Mouse (Mus musculus) thymus, postnatal 4 days (tissue): ENCODE results near the gene Gm38431.
"Not testable (repeated sequence)": the region's sequence is repeated elsewhere in the genome, so short reads cannot be mapped to it uniquely, and the experiment has no call there.

ENCODE experiments used
- DNase-seq: peaks from one replicate; pipeline ENCODE4 v3.0.0; 2021

The Gm38431 gene

GRCm38 (mm10) chr9:21104814-21105213 is 13.0 kb upstream of the Gm38431 start:
- DNase-seq, result no peak

GRCm38 (mm10) chr9:21102076-21102475 is 10.3 kb upstream of the Gm38431 start:
- no peak for DNase-seq

GRCm38 (mm10) chr9:21100447-21101161 is 8.8 kb upstream of the Gm38431 start:
- peak; percentile 44 for DNase-seq

DNA sequence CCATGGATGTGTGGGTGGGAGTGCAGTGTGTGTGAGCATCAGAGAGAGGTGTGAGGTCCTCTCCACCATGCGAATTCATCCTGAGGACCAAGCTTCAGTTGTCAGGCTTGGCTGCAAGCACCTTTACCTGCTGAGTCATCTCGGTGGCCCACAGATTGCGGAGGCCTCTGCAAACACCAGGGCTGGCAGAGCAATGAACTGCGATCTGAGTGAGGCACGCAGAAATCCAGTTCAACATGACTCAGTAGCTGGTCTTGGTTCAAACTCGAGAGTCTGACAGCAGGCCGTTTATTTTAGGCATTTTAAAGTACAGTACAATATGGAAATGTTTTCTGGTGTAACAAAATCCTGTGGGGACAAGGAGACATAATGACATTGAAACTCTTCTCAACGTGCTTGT is 6.0 kb upstream of the Gm38431 start:
- DNase-seq, result no peak

- no peak for DNase-seq
Observed at GRCm38 (mm10) chr9:21095958-21096357, 4.2 kb upstream of the Gm38431 start.

GRCm38 (mm10) chr9:21093423-21093822 is 1.6 kb upstream of the Gm38431 start:
- DNase-seq, result no peak

GRCm38 (mm10) chr9:21090972-21091706 is 658 bp downstream of the Gm38431 start:
- DNase-seq, result no peak

GRCm38 (mm10) chr9:21090537-21090936 is 1.3 kb downstream of the Gm38431 start:
- no peak for DNase-seq

DNA sequence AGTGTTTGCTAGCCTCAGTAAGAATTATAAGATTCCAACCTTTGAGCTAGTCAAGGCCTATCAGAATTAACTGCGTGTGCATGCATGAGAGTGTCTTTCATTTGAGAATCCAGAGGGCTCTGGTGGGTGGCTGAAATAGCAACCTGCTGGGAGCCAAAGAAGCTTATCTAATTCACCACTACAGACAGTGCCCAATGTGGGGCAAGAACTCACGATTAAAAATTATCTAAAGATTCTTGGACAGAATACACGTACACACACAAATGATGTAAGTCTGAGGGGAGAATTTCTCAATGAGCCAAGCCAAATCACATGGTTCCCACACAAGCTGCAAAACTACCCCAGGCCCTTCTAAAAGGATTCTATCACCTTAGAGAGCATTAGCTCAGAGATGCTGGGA is 8.5 kb downstream of the Gm38431 start:
- no peak for DNase-seq

DNA sequence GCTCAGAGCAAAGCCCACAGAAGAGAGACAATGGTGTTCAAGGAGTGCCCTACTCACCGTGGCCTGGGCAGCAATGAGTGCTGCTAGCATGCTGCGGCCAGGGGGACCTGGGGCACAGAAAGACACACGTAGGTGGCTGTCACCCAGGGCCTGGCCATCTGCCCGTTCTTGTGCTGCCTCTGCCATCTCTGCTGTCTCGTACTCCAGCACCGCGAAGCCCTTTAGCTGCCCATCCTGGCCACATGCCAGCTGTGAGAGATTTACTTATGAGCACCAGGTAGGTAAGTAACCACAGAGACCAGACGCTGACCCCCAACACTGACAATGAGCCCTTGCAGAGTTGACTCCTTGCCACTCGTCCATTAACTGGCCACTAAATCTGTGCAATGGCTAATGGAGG is 10.7 kb downstream of the Gm38431 start:
- no peak for DNase-seq

DNA sequence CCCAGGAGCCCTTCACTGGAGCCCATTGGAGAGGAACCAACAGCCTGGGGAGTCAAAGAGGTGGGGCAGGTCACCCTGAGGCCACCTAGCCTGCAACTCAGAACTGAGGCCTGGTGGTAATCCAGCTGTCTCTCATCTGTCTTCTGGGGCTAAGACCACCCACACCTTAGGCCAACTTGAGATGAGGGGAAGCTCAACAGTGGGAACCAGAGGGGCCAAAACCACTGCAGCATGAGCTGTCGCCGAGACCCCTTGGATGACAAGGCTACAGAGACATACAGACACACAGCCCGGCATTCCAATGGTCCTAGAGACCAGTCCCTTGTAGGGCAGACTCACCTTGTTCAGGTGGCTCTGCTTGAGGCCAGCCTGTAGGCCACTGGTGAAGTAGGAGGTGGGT is 16.2 kb downstream of the Gm38431 start:
- no peak for DNase-seq

GRCm38 (mm10) chr9:21074173-21074572 is 17.6 kb downstream of the Gm38431 start:
- DNase-seq, result no peak

GRCm38 (mm10) chr9:21073044-21073840 is 18.6 kb downstream of the Gm38431 start, which contains the start of the genes Gm49373 and Fdx1l:
Gene Gm49373 (minus strand): TSS chr9:21073096.
Gene Fdx1l (minus strand): TSS chr9:21073614.
- peak; percentile 86 for DNase-seq

GRCm38 (mm10) chr9:21072641-21073040 is 19.2 kb downstream of the Gm38431 start:
- DNase-seq, result no peak

DNA sequence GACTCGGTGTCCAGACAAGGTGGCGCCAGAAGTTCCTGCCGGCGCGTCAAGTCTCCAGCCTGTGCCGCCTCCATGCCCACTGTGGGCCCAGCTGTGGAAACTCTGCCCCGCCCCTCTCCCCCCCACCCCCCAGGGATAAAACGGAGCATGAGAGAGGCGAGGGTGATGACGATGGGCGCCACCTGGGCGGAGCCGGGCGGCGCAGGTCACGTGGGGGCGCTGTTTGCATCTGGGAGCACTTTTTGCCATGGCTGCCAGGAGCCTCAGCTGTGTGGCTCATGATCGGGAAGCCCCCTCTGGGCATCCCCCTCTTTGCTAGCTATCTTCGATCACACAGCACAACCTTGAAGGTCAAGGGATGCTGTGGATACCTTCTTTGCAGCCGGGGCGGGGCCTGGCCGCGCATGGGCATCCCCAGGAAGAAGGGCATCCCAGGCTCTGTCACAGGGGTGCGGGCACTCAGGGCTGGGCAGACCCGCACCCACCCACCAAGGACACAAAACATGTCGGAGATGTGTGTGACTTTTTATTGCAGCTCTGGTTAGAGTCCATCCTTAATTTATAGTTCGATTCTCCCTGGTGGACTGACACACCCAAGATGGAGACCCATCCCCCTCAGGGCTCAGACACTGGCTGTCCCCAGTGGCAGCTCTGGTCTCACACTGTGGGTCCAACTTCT is 24.7 kb downstream of the Gm38431 start, which contains the start of gene Zglp1:
Gene Zglp1 (minus strand): TSS at position 88 of the 679 bp plus-strand sequence.
- no peak for DNase-seq

GRCm38 (mm10) chr9:21062928-21063327 is 28.9 kb downstream of the Gm38431 start:
- DNase-seq, result no peak

DNA sequence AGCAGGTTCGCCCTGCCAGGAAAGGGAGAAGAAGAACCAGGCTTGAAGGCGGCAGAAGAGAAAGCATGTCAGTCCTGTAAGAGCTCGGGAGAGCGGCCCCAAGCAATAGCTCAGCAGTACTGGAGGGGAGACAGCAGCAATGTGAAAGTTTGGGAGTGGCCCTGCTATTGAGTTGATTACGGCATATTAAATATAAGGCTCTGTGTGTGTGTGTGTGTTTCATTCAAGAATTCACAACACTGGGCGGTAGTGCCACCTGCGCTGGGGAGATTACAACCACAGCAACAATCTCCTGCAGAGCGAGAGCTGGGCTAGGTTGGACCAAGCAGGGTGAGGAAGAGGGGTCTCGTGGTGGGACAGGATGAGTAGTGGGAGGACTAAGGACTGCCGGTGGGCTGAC is 40.2 kb downstream of the Gm38431 start:
- DNase-seq, result no peak

DNA sequence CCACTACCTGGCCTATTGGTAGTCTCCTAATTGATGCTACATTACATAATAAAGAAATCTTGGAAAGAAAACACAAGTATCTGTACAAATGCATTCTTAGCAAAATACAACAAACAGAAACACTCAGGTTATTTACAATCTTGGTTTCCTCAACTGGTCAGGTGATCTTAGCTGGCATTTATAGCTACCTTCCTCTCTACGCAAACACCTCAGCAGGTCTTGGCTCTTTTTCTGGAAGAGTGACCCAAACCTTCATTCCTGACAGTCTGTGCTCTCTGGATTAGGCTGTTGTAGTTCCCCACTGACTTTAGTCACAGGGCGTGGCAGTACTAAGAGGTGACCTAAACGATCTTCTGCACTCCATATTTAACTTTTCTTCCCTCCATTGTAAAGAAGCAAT is 46.6 kb downstream of the Gm38431 start:
- no peak for DNase-seq

DNA sequence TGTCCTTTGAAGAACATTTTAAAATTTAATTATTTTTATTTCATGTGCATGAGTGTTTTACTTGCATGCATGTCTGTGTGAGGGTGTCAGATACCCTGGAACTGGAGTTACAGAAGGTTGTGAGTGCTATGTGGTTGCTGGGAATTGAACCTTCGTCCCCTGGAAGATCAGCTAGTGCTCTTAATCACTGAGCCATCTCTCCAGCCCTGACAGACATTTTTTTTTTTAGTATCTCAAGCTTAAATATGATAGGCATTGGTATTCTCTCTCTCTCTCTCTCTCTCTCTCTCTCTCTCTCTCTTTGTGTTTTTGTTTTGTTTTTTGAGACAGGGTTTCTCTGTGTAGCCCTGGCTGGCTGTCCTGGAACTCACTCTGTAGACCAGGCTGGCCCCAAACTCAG is 47.0 kb downstream of the Gm38431 start:
- DNase-seq, result not testable (repeated sequence)

DNA sequence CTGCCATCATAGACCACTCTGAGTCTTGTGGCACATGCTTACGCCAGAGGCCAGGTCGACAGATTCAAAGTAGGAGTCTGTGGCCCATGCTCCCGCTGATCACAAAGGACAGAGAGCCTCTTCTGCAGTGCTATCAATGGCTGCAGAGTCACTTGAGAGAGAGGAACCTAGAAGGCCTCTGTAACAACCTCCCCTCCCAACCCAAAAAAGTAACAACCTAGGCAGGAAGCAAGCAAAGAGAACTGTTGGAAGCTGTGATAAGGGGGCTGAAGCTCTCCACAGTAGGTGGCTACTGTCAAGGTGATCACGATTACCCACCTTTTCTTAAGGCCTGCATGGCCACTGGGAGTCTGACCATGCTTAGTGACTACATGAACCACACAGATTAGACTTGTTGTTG is 48.2 kb downstream of the Gm38431 start:
- DNase-seq, result no peak

GRCm38 (mm10) chr9:21041308-21041707 is 50.5 kb downstream of the Gm38431 start:
- DNase-seq, result no peak

GRCm38 (mm10) chr9:21039779-21040178 is 52.0 kb downstream of the Gm38431 start:
- no peak for DNase-seq

GRCm38 (mm10) chr9:21037481-21037891 is 54.3 kb downstream of the Gm38431 start:
- no peak for DNase-seq
